Mouse (Mus musculus) c-Kit-positive CD71-negative TER-119-negative erythroid progenitor cells, embryonic 14.5 days (primary cell): Measurements from ENCODE around the gene 1700123O20Rik.
A peak's percentile ranks its signal among the peaks of the same experiment; 100 is the strongest.

Experiments
- DNase-seq: peaks from one replicate; pipeline ENCODE4 v3.0.0-alpha.2; 2013; ENCODE audit warnings: low read depth

1700123O20Rik gene

GRCm38 (mm10) chr14:54686063-54686521 lies at the start of gene 1700123O20Rik:
Gene 1700123O20Rik (plus strand): TSS chr14:54686216.
- peak; percentile 80 for DNase-seq

- no peak for DNase-seq
Measured at GRCm38 (mm10) chr14:54636954-54637353, 49.1 kb upstream of the 1700123O20Rik start.

DNA sequence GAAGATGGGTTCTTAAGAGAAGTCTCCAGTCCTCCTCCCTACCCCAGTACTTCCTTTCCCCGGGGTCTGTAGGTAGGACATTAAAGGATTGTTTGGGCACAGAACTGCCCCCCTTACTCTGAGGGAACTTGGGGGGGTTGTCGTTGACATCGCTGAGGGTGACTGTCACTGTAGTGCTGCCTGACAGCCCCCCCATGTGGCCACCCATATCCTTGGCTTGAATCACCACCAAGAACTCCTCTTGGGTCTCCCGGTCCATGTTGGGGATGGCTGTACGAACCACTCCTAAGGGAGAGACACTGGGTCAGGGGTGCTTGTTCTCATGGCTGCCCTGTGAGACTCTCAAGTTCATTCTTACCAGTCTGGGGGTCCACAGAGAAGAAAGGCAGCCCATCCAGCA lies 47.8 kb upstream of the 1700123O20Rik start:
- no peak for DNase-seq

- no peak for DNase-seq
Measured at GRCm38 (mm10) chr14:54640121-54640520, 45.9 kb upstream of the 1700123O20Rik start.

DNA sequence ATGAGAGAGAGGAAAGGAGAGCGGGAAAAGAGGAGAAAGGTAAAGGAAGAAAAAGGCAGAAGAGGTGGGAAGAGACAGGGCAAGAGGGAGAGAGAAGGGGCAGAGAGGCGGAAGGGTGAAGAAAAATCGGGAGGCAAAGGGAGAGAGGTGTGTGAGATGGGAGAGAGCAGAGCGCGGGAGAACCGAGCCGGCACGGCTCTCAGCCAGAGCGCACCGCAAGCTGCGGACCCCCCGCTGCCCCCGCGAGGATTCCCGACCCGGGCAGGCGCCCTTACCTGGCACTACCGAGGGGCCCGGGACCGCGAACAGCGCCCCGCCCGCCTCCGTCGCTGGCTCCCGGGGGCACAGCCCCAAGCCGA lies 45.1 kb upstream of the 1700123O20Rik start, which contains the start of gene Gm17606:
Gene Gm17606 (plus strand): TSS at position 7 of the 359 bp plus-strand sequence.
- DNase-seq: no peak

- DNase-seq: peak; percentile 92
Measured at GRCm38 (mm10) chr14:54641305-54641969, 44.6 kb upstream of the 1700123O20Rik start, which contains the start of gene Cdh24. Gene Cdh24 (minus strand): TSS chr14:54641364.

- no peak for DNase-seq
Measured at GRCm38 (mm10) chr14:54642224-54642944, 43.6 kb upstream of the 1700123O20Rik start.

- DNase-seq: no peak
Measured at GRCm38 (mm10) chr14:54643011-54643410, 43.0 kb upstream of the 1700123O20Rik start.

GRCm38 (mm10) chr14:54644294-54644693 lies 41.7 kb upstream of the 1700123O20Rik start:
- DNase-seq: no peak

GRCm38 (mm10) chr14:54646455-54646854 lies 39.6 kb upstream of the 1700123O20Rik start:
- DNase-seq: no peak

DNA sequence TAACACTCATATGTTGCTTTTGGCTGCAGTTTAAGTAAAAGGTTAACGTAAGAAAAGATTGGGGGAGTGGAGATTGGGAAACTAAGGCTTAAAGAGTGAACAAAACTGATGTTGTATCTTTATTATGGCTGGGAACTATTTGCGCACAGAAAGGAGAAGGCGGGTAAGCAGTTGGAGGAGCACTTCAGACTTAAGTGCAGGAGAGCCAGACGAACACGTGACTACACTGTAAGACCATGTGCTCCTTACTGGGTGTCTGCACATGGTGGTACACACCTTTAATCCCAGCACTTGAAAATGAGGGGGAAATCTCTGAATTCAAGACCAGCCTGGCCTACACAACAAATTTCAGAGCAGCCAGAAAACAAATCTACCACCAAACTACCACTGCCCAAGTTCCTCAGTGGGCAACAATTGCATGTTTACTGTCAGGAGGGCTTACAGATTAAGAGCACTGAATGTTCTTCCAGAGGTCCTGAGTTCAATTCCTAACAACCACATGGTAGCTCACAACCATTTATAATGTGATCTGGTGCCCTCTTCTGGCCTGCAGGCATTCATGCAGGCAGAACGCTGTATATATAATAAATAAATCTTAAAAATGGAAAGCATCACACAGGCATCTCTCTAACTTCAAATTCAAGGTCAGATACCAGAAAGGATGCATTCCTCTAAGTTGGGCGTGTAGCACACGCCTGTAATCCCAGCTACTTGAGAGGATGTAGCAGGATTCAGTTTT lies 38.9 kb upstream of the 1700123O20Rik start:
- DNase-seq: no peak

DNA sequence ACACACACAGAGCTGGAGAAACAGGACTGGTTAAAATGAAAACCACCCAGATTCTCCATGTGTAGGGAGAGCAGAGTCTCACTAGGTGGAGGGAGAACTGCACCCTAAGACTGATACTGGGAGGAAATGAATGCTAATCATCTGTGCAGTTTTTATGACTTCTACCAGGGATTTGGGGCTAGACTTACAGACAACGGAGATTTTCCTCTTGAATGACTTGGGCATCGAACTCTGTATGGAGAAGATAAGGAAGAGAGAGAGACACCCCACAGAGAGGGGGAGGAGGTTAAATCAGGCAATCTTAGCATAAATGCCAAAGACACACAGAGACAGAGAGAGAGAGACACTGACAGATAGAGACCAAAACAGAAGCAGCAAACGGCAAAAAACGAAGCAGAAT lies 38.1 kb upstream of the 1700123O20Rik start:
- no peak for DNase-seq

DNA sequence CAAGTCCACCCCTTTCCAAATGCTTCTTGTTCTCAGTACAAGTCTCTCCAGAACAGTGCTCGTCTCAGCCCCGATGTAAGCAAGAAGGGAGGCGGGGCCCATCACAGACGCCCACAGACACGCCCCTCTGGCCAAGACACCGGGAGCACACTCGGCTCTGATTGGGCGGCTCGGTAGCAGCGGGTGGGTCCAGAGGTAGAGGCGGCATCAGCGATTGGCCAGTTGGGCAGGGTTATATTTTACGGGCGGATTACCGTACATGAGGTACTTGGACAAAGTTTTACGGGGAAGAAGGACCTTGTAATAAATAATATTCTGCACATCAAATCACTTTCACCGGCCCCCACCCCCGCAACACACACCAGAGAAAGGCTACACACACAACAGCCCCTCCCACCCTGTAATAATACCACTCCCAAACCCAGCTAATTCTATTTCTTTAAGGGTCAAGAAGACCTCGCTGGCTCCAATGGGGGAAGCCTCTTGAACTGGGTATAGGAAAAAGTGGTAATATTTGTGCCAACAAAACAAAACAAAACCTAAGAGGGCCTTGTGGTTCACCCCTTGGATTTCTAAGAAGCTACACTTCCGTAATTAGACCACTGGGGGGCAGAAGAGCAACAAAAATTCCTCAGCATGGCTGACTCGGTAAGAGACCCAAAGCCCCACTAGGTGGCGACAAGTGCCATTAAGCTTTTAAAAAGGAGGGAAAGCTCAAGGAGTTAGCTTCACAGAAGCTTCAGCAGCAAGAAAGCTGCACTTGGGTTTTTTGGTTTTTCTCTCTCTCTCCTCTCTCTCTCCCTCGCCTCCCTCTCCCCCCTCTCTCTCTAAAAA lies 35.2 kb upstream of the 1700123O20Rik start:
- DNase-seq: peak; percentile 96

- no peak for DNase-seq
Measured at GRCm38 (mm10) chr14:54651556-54651955, 34.5 kb upstream of the 1700123O20Rik start.

- DNase-seq: no peak
Measured at GRCm38 (mm10) chr14:54652787-54653186, 33.2 kb upstream of the 1700123O20Rik start.

GRCm38 (mm10) chr14:54653496-54653895 lies 32.5 kb upstream of the 1700123O20Rik start:
- DNase-seq: peak; percentile 76

DNA sequence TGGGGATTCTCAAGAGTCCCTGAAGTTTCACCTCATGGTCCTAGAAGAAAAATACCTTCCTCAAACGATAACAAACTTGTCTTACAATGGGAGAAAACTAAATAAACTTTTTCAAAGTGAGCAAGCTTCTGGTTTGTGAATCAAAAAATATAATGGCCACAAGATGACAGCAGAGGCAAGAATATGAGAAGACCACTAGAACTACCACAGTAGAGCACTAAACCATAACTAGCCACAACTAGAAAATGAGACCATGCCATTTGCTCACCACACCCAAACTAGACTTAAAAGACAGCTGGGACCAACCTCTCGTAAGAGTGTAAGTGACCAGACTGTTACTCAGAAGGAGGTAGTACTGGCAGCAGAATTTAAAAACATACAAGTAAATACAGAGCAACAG lies 26.0 kb upstream of the 1700123O20Rik start:
- peak; percentile 73 for DNase-seq

GRCm38 (mm10) chr14:54664477-54665222 lies 21.4 kb upstream of the 1700123O20Rik start:
- DNase-seq: no peak

DNA sequence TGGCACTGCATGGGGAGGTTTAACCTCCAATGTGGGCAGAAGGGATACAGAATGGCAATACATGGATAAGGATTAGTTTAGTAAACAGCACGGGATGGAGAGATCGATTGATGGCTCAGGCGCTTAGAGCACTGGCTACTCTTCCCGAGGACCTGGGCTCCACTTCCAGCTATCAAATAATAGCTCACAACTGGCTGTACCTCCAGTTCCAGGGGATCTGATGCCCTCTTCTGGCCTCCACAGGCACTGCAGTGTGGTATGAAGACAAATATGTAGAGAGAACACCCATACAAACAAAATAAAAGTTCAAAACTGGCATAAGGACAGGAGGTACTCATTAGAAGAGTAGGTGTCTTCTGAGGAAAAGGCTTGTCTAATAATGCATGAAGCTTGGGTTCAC lies 16.6 kb upstream of the 1700123O20Rik start:
- DNase-seq: no peak

- DNase-seq: no peak
Measured at GRCm38 (mm10) chr14:54674317-54674716, 11.7 kb upstream of the 1700123O20Rik start.

DNA sequence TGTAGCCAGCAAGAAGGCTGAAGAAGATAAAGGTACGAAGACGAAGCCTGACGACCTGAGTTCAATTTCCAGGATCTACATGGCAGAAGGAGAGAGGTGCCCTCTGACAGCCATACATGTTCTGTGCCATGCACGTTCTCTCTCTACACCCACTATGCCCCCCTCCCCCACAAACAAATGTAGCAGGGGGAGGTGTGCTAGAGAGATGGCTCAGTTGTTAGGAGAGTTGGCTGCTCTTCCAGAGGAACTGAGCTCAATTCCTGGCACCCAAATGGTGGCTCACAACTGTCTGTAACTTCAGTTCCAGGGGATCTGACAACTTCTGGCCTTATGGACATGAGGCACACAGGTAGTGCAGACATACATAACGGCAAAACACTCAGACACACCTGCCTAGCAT lies 9.7 kb upstream of the 1700123O20Rik start:
- DNase-seq: no peak
